Mouse (Mus musculus): Measurements from ENCODE around the gene Cyp2f2. TPM values are rescaled to one million over a fixed set of nuclear protein-coding genes. Genes with fewer than 3 reads are reported as not detected.

The Cyp2f2 gene
- total RNA-seq, 2 experiments from 2014 or later: not detected

GRCm38 (mm10) chr7:27136410-27136996, 16.8 kb downstream of the Cyp2f2 start:
- ATAC-seq (replicated peaks; ENCODE audit: low FRiP score, low TSS enrichment, poor library complexity, severe bottlenecking): no peak

DNA sequence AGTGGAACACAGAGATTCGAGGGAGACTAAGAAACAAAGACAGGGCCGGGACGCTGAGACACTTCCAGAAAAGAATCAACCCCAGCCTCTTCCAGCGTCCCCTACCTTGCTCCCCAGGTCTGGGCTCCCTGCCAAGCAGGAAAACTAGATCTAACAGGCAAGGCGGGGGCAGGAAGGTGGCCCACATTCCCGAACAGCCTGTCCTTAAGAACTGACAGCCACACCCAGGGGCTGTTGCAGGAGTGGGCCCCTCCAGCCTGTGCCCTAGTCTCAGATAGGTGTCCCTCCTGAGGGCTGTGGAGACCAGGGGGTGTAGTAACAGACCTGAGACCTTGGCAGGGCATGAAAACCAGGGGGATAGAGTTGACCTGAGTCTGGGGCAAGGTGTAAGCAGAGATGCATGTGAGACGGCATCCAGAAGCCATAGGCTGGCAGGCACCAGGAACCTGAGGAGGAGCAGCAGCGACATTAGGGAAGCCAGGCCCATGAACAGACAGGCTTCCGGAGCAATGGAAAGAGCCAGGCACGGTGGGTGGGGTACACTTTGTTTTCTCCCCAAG, 33.6 kb downstream of the Cyp2f2 start, which contains the start of gene Cyp2t4:
Gene Cyp2t4 (plus strand): TSS at position 510 of the 560 bp plus-strand sequence.
- ATAC-seq (replicated peaks; ENCODE audit: low FRiP score, low TSS enrichment, poor library complexity, severe bottlenecking): no peak

GRCm38 (mm10) chr7:27156005-27156404, 36.3 kb downstream of the Cyp2f2 start:
- no peak for ATAC-seq (replicated peaks; ENCODE audit: low FRiP score, low TSS enrichment, poor library complexity, severe bottlenecking)

DNA sequence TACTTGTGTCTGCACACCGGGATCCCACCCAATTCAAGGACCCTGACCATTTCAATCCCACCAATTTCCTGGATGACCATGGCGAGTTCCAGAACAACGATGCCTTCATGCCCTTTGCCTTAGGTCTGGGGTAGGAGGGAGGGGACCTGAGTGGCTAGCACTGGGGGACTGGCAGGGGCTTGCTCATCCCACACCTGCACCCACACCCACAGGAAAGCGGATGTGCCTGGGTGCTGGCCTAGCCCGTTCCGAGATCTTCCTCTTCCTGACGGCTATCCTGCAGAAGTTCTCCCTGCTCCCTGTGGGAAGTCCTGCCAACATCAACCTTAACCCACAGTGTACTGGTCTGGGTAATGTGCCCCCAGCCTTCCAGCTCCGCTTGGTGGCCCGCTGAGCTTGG, 38.5 kb downstream of the Cyp2f2 start:
- ATAC-seq (replicated peaks; ENCODE audit: low FRiP score, low TSS enrichment, poor library complexity, severe bottlenecking): no peak

DNA sequence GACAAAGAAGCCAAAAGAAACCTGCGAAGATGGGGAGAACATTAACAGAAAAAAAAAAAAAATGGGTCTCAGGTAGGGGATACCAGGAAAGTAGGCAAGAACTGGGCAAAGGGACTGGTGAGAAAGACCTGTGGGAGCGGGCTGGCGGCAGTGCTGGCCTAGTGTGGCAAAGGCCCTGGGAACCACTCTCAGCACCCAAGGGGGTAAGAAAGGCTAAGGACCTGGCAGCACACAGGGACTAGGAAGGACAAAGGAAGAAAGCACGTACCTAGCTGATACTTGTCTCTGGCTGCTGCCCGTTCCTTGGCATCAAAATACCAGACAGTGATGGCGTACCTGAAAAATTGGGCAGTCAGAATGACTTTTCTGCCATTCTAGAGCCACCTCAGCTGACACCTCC, 39.5 kb downstream of the Cyp2f2 start:
- no peak for ATAC-seq (replicated peaks; ENCODE audit: low FRiP score, low TSS enrichment, poor library complexity, severe bottlenecking)

DNA sequence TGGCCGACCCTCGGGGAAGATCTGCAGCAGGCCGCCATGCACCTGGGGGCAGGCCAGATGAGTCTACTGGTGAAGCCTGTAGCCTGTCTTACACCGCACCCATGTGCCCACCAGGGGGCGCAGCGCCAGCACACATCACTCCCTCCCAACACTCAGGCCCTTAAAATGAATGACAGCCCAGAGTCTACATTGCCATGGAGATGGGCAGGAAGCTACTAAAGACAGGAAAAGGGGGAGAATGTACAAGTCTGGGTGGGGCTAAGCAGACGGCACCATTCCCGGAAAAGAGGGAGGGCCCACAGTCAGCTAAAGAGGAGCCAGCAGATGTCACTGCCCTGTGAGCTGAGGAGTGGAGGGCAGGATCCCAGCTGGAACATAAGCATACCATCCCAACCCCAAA, 40.2 kb downstream of the Cyp2f2 start:
- peak; percentile 83 for ATAC-seq (replicated peaks; ENCODE audit: low FRiP score, low TSS enrichment, poor library complexity, severe bottlenecking)

GRCm38 (mm10) chr7:27160921-27161320, 41.2 kb downstream of the Cyp2f2 start:
- no peak for ATAC-seq (replicated peaks; ENCODE audit: low FRiP score, low TSS enrichment, poor library complexity, severe bottlenecking)

DNA sequence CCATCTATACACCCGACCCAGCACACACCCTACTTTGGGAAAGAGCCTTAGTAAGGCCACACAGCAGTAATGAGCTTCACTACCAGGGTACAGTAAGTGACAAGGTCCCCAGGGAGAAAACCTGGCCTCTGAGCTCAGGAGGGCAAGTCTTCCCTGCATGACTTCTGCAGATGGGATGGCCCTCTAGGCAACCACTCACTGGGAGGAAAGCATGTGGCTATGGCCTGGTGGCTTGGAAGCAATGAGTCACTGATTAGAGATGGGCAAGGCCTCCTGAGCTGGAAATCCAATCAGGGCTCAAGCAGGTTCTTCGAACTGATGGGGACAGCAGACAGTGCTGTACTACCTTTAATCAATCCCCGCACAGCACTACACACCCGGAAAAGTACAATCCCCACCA, 42.0 kb downstream of the Cyp2f2 start:
- no peak for ATAC-seq (replicated peaks; ENCODE audit: low FRiP score, low TSS enrichment, poor library complexity, severe bottlenecking)

DNA sequence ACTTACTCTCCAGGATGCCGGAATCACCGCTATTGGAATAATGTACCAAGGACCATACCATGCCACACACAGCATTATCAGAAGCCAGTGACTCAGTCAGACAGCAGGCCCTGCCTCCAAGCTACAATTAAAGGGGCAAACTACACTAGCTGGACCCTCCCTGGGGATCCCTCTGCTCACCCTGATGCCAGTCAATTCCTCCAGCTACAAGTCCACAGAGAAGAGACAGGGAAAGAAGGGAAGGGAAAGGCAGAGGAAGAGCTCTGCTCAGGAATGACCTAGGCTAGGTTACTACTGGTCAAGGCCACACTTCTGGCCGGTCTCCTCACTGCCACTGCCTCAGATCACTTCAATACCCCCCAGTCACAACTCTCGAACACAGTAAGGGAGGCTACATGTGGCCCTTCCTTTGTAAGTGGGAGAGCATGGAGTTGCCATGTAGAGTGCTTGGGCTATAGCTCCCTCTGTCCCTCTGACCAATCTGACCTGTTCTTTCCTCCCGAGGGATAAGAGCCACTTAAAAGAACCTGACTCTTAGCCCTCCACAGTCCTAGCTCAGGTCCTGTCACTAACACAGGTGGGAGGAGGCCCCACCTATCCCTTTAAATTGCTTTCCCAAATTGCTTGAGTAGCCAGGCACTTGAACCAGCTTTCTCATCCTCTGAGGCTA, 43.2 kb downstream of the Cyp2f2 start:
- no peak for ATAC-seq (replicated peaks; ENCODE audit: low FRiP score, low TSS enrichment, poor library complexity, severe bottlenecking)

DNA sequence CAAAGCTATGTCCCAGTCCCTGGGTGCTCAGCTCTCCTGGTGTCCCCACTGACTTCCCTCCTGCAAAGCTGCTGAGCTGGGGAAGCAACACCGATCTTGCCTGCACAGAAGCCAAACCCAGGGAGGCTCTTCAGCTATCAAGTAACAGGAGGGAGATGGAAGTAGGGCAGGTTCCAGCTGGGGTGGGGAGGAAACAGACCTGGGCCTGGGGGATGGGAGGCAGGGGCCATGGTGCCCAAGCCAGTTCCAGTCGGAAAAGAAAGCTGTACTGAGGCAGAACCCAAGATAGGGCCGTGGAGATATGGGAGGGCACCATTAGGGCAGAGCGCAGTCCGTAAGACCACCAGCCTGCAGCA, 43.7 kb downstream of the Cyp2f2 start:
- ATAC-seq (replicated peaks; ENCODE audit: low FRiP score, low TSS enrichment, poor library complexity, severe bottlenecking): no peak

- no peak for ATAC-seq (replicated peaks; ENCODE audit: low FRiP score, low TSS enrichment, poor library complexity, severe bottlenecking)
Measured at GRCm38 (mm10) chr7:27164112-27164947, 44.6 kb downstream of the Cyp2f2 start.

GRCm38 (mm10) chr7:27165007-27165655, 45.4 kb downstream of the Cyp2f2 start:
- ATAC-seq (replicated peaks; ENCODE audit: low FRiP score, low TSS enrichment, poor library complexity, severe bottlenecking): no peak

DNA sequence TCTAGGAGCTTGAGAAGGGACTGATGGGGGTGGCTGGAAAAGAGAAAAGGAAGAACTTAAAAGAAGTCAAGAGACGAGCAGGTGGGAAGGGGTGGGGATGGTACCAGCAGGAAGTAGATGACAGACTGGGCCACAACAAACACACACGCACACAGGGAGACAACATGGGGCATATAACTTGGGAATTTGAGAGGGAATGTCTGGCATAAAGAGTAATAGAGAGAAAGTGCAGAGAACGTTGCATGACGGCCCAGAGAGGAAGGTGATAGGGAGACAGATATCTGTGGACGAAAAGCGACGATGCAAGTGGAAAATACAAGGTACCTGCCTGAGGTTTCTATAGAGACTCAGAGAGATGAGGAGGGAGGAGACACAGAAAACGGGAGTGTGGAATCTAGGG, 46.0 kb downstream of the Cyp2f2 start:
- no peak for ATAC-seq (replicated peaks; ENCODE audit: low FRiP score, low TSS enrichment, poor library complexity, severe bottlenecking)

GRCm38 (mm10) chr7:27166229-27166613, 46.5 kb downstream of the Cyp2f2 start:
- ATAC-seq (replicated peaks; ENCODE audit: low FRiP score, low TSS enrichment, poor library complexity, severe bottlenecking): peak; percentile 49

DNA sequence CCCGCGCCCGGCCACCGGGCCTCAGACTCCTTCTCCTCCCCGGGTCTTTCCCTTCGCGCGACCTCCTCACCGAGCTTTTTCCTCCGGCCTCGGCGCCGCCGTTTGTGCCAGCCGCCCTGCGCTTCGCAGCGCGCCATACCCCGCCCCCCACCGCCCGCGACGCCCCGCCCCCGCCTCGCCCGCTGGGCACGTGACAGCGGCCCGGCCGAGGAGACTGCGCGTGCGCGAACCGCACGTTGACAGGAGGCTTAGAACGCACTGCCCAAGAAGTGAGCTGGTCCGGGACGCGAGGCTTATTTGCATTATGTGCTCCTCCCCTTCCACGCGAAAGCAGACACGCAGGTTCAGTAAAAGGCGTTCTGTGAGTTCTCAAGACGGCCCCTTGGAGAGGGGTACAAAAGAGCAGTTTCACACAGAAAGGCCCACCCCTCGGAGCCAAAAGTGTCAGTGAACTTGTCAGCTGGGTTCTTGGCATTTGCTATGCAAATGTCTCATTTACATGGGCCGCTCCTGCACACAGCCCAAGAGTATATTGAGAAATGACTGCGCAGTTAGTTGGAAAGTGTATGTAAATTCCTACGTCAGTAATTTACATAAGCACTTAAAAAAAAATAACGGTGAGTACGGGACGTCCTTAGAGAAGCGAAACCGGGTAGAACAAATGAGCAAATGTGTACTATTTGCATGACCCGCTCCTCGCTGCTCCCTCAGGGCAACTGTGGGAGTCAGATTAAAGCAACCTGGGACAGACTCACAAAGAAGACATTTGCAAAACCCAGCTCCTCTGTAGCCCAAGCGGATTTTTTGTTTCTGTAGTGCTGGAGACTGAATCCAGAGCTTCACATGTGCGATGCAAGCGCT, 47.1 kb downstream of the Cyp2f2 start, which contains the start of gene Egln2:
Gene Egln2 (minus strand): TSS at position 189 of the 861 bp plus-strand sequence.
- ATAC-seq (replicated peaks; ENCODE audit: low FRiP score, low TSS enrichment, poor library complexity, severe bottlenecking): peak; percentile 75

DNA sequence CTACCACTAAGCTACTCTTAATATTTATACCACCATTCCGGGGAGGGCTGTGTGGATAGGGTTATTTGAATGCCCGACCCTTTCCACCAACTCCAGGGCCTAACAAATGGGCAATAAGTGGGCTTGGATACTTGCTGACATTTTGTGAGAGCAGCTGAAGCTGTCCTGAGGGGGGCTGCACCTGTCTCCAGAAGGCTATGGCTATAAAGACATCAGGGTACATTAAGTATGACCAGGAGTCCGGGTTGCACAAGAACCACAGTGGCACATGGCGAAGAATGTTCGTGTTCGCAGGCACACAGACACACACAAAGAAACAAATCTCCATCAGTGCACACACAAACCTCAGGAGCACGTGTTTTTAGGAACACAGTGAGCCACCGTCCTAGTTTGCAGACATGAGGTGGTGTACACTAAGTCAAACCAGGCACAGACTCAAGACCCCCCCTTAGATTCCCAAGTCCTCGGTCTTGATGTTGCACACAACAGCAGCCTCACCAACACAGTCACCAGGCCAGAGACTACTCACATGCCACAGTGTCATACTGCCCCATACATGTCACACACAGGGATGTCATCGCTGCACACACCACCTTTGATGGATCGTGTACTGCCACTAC, 47.9 kb downstream of the Cyp2f2 start:
- ATAC-seq (replicated peaks; ENCODE audit: low FRiP score, low TSS enrichment, poor library complexity, severe bottlenecking): no peak

DNA sequence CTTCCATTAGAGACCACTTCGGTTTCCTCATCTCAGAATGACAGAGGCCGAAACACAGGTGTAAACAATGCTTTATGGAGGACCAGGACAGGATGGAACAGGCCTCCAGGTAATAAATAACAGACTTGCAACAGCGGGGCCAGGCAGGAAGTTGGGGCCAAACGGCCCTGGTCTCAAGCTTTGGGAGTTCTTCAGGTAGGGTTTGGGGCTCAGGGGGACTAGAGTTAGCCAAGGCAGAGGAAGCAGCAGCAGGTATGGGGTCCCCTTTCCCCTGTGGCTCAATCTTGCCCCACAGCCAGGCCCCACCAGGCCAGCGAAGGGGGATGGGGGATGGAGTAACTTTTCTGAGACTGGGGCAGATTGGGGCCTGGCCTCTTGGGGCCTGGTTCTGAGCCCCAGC, 48.7 kb downstream of the Cyp2f2 start:
- no peak for ATAC-seq (replicated peaks; ENCODE audit: low FRiP score, low TSS enrichment, poor library complexity, severe bottlenecking)

DNA sequence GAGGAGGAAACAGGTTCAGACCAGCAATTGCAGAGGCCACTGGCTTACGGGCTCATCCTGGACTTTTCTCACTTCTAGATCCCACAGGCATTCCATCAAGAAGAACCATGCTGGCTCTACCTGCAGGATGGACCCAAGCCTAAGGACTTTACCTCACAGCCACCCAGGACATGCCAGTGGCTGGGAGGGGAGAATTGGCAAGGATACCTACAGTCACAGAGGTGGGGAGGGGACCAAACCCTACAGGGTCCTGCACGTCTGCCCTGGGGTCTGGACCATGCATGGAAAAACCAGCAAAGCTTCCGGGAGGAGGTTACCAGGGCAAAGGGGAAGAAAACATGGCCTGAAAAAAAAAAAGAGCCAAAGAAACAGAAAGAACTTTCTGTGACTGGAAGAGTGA, 51.3 kb downstream of the Cyp2f2 start:
- ATAC-seq (replicated peaks; ENCODE audit: low FRiP score, low TSS enrichment, poor library complexity, severe bottlenecking): no peak
